Mouse (Mus musculus): Measurements from ENCODE around the gene Gm10024. TPM values are rescaled to one million over a fixed set of nuclear protein-coding genes. Genes with fewer than 3 reads are reported as not detected.
"Not testable (repeated sequence)": the region's sequence is repeated elsewhere in the genome, so short reads cannot be mapped to it uniquely, and the experiment has no call there.

Gm10024 gene
- polyA plus RNA-seq, 2 experiments = not detected

DNA sequence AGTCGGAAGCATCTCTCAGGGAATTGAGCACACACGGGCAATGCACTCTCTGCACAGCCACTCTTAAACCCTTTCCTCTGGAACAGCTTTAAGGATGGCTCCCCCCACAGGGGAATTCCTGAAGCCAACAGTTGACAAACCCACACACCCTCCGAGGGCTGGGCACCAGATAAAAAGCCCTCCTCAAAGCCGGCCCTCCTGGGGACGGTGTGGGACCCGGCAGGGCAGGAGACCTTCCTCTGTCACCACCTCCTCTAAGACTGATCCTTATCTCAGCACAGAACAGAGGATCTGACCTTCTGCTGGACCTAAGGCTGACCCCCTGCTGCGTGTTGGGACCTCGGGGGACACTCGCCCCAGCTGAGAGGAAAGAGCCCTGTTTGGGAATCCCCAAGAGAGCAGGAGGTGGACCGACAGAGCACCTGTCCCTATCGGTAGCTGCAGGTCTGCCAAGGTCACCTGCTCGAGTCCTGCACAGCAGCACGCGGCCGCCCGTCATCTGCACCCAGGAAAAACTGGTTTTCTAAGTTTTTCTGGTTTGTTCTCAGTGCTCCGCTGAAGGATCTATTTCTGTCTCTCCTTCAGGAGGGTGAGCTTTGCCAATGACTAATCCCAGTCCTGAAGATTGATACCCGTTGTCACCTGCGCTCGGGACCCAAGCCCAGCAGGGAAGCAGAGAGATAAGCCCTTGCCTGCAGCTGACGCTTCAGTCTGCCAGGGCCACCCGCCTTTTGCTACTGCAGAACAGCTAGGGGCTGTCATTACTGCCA lies 25.2 kb upstream of the Gm10024 start, which contains the start of gene Tspear:
Tspear (plus strand) TSS at position 675 of the 770 bp plus-strand sequence.
- Histone ChIP-seq H3K4me3 (replicated peaks; ENCODE audit: low read length) (no peak within 1 kb of the TSS), H3K9ac (ENCODE audit: low read depth, low read length, severe bottlenecking) (no peak within 1 kb of the TSS), H3K4me1 (ENCODE audit: control insufficient read depth, insufficient read depth, low read length) (peaks cover 8% of the 10 kb centered on the region), H3K36me3 (ENCODE audit: control insufficient read depth, insufficient read depth, low read length) (no peaks in the 10 kb centered on the region), H3K27ac (replicated peaks; ENCODE audit: low read depth, low read length) (no peak within 1 kb of the TSS), H3K27me3 (ENCODE audit: control insufficient read depth, insufficient read depth, low read length) (peaks cover 29% of the 10 kb centered on the region), H3K4me2 (replicated peaks; ENCODE audit: low read depth, low read length, severe bottlenecking) (no peak within 1 kb of the TSS), H3K9me3 (ENCODE audit: control insufficient read depth, low read length) (no peaks in the 10 kb centered on the region)
- DNase-seq (ENCODE audit: low spot score) (no peak), ATAC-seq (ENCODE audit: low FRiP score, low read depth) (no peak)
- no peak for TF ChIP-seq POLR2A (IDR thresholded peaks at IDR 0.05; ENCODE audit: borderline replicate concordance, extremely low read depth, insufficient read depth, insufficient read length)
- WGBS = 9% methylated on average over 22 of the region's 22 CpGs

DNA sequence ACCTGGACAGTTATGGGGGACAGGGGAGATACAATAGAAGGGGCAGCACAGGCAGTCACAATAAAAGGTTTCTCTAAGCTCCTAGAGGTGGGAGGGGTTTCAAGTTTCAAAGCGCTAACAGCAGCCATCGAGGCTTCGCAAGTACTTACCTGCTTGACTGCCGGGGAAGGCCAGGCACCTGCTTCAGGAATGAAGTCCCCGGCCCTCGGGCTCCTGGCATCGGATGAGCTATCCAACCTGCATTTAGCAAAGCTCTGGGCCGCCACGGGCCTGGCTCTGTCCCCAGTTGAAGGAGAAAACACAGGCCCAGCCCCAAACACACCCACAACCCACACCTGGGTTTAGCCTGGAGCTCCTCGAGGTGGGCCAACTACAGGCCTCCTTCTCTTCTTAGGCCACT lies 24.2 kb upstream of the Gm10024 start:
- DNase-seq (ENCODE audit: low spot score) = no peak
- no peak overlapping the region for H3K4me2 ChIP-seq (replicated peaks; ENCODE audit: low read depth, low read length, severe bottlenecking)
- H3K9me3 ChIP-seq (ENCODE audit: control insufficient read depth, low read length) = no peaks in the 10 kb centered on the region
- H3K36me3 ChIP-seq (ENCODE audit: control insufficient read depth, insufficient read depth, low read length) = no peaks in the 10 kb centered on the region
- WGBS = 14% methylated on average over 10 of the region's 10 CpGs
- H3K4me3 ChIP-seq (replicated peaks; ENCODE audit: low read length) = no peak overlapping the region
- ATAC-seq (ENCODE audit: low FRiP score, low read depth) = no peak
- H3K27ac ChIP-seq (replicated peaks; ENCODE audit: low read depth, low read length) = no peak overlapping the region
- peaks cover 8% of the 10 kb centered on the region for H3K4me1 ChIP-seq (ENCODE audit: control insufficient read depth, insufficient read depth, low read length)
- TF ChIP-seq POLR2A (IDR thresholded peaks at IDR 0.05; ENCODE audit: borderline replicate concordance, extremely low read depth, insufficient read depth, insufficient read length) = no peak
- H3K27me3 ChIP-seq (ENCODE audit: control insufficient read depth, insufficient read depth, low read length) = peaks cover 29% of the 10 kb centered on the region
- no peak overlapping the region for H3K9ac ChIP-seq (ENCODE audit: low read depth, low read length, severe bottlenecking)

DNA sequence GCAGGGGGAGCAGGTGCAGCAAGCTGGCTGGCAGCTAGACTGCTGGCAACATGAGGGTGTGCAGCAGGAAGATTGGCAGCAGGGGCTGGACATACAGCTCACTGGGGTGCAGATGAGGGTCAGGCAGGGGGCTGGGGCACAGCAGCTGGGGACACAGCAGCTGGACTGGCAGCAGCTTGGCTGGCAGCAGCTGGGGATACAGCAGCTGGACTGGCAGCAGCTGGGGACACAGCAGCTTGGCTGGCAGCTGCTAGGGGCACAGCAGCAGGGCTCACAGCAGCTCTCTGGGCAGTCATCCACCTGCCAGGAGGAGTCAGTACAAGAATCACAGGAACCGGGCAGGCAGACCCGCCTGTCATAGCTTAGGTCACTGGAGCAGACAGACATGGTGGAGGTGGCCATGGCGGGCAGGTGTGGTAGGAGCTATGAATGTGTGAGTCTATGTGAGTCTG lies 20.9 kb upstream of the Gm10024 start, which contains the start of gene Gm19402:
Gm19402 (minus strand) TSS at position 402 of the 452 bp plus-strand sequence.
- H3K4me3 ChIP-seq (replicated peaks; ENCODE audit: low read length); H3K4me2 ChIP-seq (replicated peaks; ENCODE audit: low read depth, low read length, severe bottlenecking); DNase-seq (ENCODE audit: low spot score); ATAC-seq (ENCODE audit: low FRiP score, low read depth); H3K4me1 ChIP-seq (ENCODE audit: control insufficient read depth, insufficient read depth, low read length); H3K27ac ChIP-seq (replicated peaks; ENCODE audit: low read depth, low read length); H3K36me3 ChIP-seq (ENCODE audit: control insufficient read depth, insufficient read depth, low read length); H3K9me3 ChIP-seq (ENCODE audit: control insufficient read depth, low read length); H3K9ac ChIP-seq (ENCODE audit: low read depth, low read length, severe bottlenecking): not testable (repeated sequence)
- peaks cover 25% of the 10 kb centered on the region for H3K27me3 ChIP-seq (ENCODE audit: control insufficient read depth, insufficient read depth, low read length)
- 80% methylated on average over 3 of the region's 3 CpGs for WGBS

DNA sequence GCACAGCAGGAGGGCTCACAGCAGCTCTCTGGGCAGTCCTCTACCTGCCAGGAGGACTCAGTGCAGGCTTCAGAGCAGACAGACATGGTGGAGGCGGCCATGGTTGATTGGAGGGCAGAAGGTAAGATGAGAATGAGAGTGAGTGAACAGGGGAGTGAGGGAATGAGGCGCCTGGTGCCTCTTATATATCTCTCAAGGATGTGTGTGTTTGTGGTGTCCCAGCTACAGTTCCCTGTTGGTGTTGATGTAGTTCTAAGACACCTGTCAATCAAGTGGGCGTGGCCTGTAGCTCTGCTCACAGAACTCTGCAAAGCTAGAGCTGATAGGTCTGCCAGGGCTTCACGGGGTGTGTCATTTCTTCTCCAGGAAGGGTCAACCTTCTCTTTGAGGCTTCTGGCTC lies 14.1 kb upstream of the Gm10024 start, which contains the start of gene Gm9508:
Gm9508 (minus strand) TSS at position 101 of the 400 bp plus-strand sequence.
- Histone ChIP-seq H3K27ac (replicated peaks; ENCODE audit: low read depth, low read length) (no peak within 1 kb of the TSS), H3K4me3 (replicated peaks; ENCODE audit: low read length) (no peak within 1 kb of the TSS), H3K36me3 (ENCODE audit: control insufficient read depth, insufficient read depth, low read length) (no peaks in the 10 kb centered on the region), H3K9me3 (ENCODE audit: control insufficient read depth, low read length) (no peaks in the 10 kb centered on the region), H3K9ac (ENCODE audit: low read depth, low read length, severe bottlenecking) (no peak within 1 kb of the TSS), H3K27me3 (ENCODE audit: control insufficient read depth, insufficient read depth, low read length) (no peaks in the 10 kb centered on the region), H3K4me2 (replicated peaks; ENCODE audit: low read depth, low read length, severe bottlenecking) (no peak within 1 kb of the TSS), H3K4me1 (ENCODE audit: control insufficient read depth, insufficient read depth, low read length) (0 out of 2 replicates have a peak, but pooled peaks cover 3% of the 10 kb centered on the region)
- DNase-seq (ENCODE audit: low spot score) (no peak), ATAC-seq (ENCODE audit: low FRiP score, low read depth) (no peak)
- WGBS = 30% methylated on average over 4 of the region's 4 CpGs
- TF ChIP-seq POLR2A (IDR thresholded peaks at IDR 0.05; ENCODE audit: borderline replicate concordance, extremely low read depth, insufficient read depth, insufficient read length) = no peak

DNA sequence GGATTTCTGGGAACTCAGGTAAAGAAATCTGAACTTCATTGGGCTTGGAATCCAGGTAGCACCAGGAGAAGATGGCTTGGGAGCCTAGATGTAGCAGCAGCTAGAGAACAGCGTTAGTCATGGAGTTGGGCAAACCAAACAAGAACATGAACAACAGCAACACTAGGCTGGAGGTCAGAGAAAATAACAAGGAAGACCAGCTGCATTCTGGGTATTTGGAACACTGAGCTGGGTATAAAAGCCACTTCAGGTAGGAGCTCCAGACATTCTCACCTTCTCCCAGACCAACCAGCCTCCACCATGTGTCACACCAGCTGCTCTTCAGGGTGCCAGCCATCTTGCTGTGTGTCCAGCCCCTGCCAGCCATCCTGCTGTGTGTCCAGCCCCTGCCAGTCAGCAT lies 4.9 kb upstream of the Gm10024 start, which contains the start of gene Gm10272:
Gm10272 (plus strand) TSS at position 301 of the 400 bp plus-strand sequence.
- Histone ChIP-seq H3K27ac (replicated peaks; ENCODE audit: low read depth, low read length) (no peak within 1 kb of the TSS), H3K4me1 (ENCODE audit: control insufficient read depth, insufficient read depth, low read length) (no peaks in the 10 kb centered on the region), H3K9ac (ENCODE audit: low read depth, low read length, severe bottlenecking) (no peak within 1 kb of the TSS), H3K27me3 (ENCODE audit: control insufficient read depth, insufficient read depth, low read length) (no peaks in the 10 kb centered on the region), H3K36me3 (ENCODE audit: control insufficient read depth, insufficient read depth, low read length) (no peaks in the 10 kb centered on the region), H3K9me3 (ENCODE audit: control insufficient read depth, low read length) (peaks cover 5% of the 10 kb centered on the region; the same call in 1 of the 2 replicates), H3K4me2 (replicated peaks; ENCODE audit: low read depth, low read length, severe bottlenecking) (no peak within 1 kb of the TSS), H3K4me3 (replicated peaks; ENCODE audit: low read length) (no peak within 1 kb of the TSS)
- no peak for TF ChIP-seq POLR2A (IDR thresholded peaks at IDR 0.05; ENCODE audit: borderline replicate concordance, extremely low read depth, insufficient read depth, insufficient read length)
- DNase-seq (ENCODE audit: low spot score) = no peak
- ATAC-seq (ENCODE audit: low FRiP score, low read depth) = no peak
- WGBS = 84% methylated on average over 1 of the region's 1 CpGs
